Mouse (Mus musculus) erythroblast, adult 5-6 weeks (primary cell): ENCODE results near the gene Serping1. TPM values are rescaled to one million over a fixed set of nuclear protein-coding genes. Genes with fewer than 3 reads are reported as not detected.

ENCODE experiments used
- ATAC-seq: replicated peaks from 2 replicates; pipeline ENCODE4 v1.8.0; 2016; ENCODE audit warnings: moderate number of reproducible peaks, mild to moderate bottlenecking, moderate TSS enrichment, inconsistent platforms; ENCODE audit not compliant: poor library complexity, low FRiP score, severe bottlenecking
- total RNA-seq, 2 experiments: library from RNA; stranded (forward) in 1 of 2; stranded (reverse) in 1 of 2; fragments of 150-400 nt in 1 of 2; fragments of 200-764, 138-1000 nt in 1 of 2; gene quantifications; 2 replicates each; pipeline versions ENCODE4 v1.2.3 to v1.2.4; 2015 to 2017; ENCODE audit warnings: low replicate concordance in 2 of 2

The Serping1 gene
- total RNA-seq, 2 experiments from 2014 or later: 3.1 to 7.3 TPM

- no peak for ATAC-seq
Measured at GRCm38 (mm10) chr2:84721182-84721581, 54.1 kb downstream of the Serping1 start.

GRCm38 (mm10) chr2:84720718-84721117 is 54.5 kb downstream of the Serping1 start:
- ATAC-seq: no peak

- ATAC-seq: no peak
Measured at GRCm38 (mm10) chr2:84717357-84717756, 57.9 kb downstream of the Serping1 start.

- ATAC-seq: peak; percentile 39
Measured at GRCm38 (mm10) chr2:84716423-84717355, 58.6 kb downstream of the Serping1 start.

- peak; percentile 87 for ATAC-seq
Measured at GRCm38 (mm10) chr2:84715562-84716361, 59.5 kb downstream of the Serping1 start.

Other genes with a start within 250 kb of the Serping1 start
- 8.8 and 10.0 TPM in 2 replicates for gene Ctnnd1, start 124.7 kb downstream of the Serping1 start, total RNA-seq (2015; ENCODE audit: low replicate concordance)
- 6.2 and 9.5 TPM in 2 replicates for gene Ctnnd1, start 124.7 kb downstream of the Serping1 start, total RNA-seq (2017; ENCODE audit: low replicate concordance)
- gene Btbd18, start 116.4 kb downstream of the Serping1 start, total RNA-seq (2015; ENCODE audit: low replicate concordance): not detected in 2 replicates
- not detected in 2 replicates for gene Btbd18, start 116.4 kb downstream of the Serping1 start, total RNA-seq (2017; ENCODE audit: low replicate concordance)
- gene Selenoh, start 104.7 kb downstream of the Serping1 start, total RNA-seq (2015; ENCODE audit: low replicate concordance): 42.3 and 58.3 TPM in 2 replicates
- gene Selenoh, start 104.7 kb downstream of the Serping1 start, total RNA-seq (2017; ENCODE audit: low replicate concordance): 23.3 and 23.4 TPM in 2 replicates
- not detected in 2 replicates for gene Gm28635, start 97.4 kb downstream of the Serping1 start, total RNA-seq (2015; ENCODE audit: low replicate concordance)
- gene Gm28635, start 97.4 kb downstream of the Serping1 start, total RNA-seq (2017; ENCODE audit: low replicate concordance): 1.8 TPM in 1 of 2 replicates, not detected in the other
- gene Med19, start 97.0 kb downstream of the Serping1 start, total RNA-seq (2015; ENCODE audit: low replicate concordance): 14.0 and 24.7 TPM in 2 replicates
- gene Med19, start 97.0 kb downstream of the Serping1 start, total RNA-seq (2017; ENCODE audit: low replicate concordance): 12.0 and 18.8 TPM in 2 replicates
- gene Tmx2, start 96.3 kb downstream of the Serping1 start, total RNA-seq (2015; ENCODE audit: low replicate concordance): 17.8 and 29.0 TPM in 2 replicates
- 18.9 and 19.5 TPM in 2 replicates for gene Tmx2, start 96.3 kb downstream of the Serping1 start, total RNA-seq (2017; ENCODE audit: low replicate concordance)
- gene Zdhhc5, start 60.3 kb downstream of the Serping1 start, total RNA-seq (2015; ENCODE audit: low replicate concordance): 28.4 and 29.2 TPM in 2 replicates
- gene Zdhhc5, start 60.3 kb downstream of the Serping1 start, total RNA-seq (2017; ENCODE audit: low replicate concordance): 39.8 and 41.3 TPM in 2 replicates
- gene Clp1, start 48.1 kb downstream of the Serping1 start, total RNA-seq (2015; ENCODE audit: low replicate concordance): 53.6 and 64.6 TPM in 2 replicates
- gene Clp1, start 48.1 kb downstream of the Serping1 start, total RNA-seq (2017; ENCODE audit: low replicate concordance): 46.7 and 70.3 TPM in 2 replicates
- gene Ypel4, start 41.4 kb downstream of the Serping1 start, total RNA-seq (2015; ENCODE audit: low replicate concordance): 1,364 and 1,503 TPM in 2 replicates
- gene Ypel4, start 41.4 kb downstream of the Serping1 start, total RNA-seq (2017; ENCODE audit: low replicate concordance): 1,636 and 1,967 TPM in 2 replicates
- gene Gm19426, start 31.8 kb downstream of the Serping1 start, total RNA-seq (2015; ENCODE audit: low replicate concordance): not detected in 2 replicates
- not detected in 2 replicates for gene Gm19426, start 31.8 kb downstream of the Serping1 start, total RNA-seq (2017; ENCODE audit: low replicate concordance)
- 974 and 1,000 TPM in 2 replicates for gene Ube2l6, start 23.4 kb upstream of the Serping1 start, total RNA-seq (2015; ENCODE audit: low replicate concordance)
- gene Ube2l6, start 23.4 kb upstream of the Serping1 start, total RNA-seq (2017; ENCODE audit: low replicate concordance): 826 and 843 TPM in 2 replicates
- not detected in 2 replicates for gene Smtnl1, start 47.2 kb upstream of the Serping1 start, total RNA-seq (2015; ENCODE audit: low replicate concordance)
- gene Smtnl1, start 47.2 kb upstream of the Serping1 start, total RNA-seq (2017; ENCODE audit: low replicate concordance): 2.0 TPM in 1 of 2 replicates, not detected in the other
- gene Timm10, start 51.6 kb upstream of the Serping1 start, total RNA-seq (2015; ENCODE audit: low replicate concordance): 28.6 and 43.9 TPM in 2 replicates
- gene Timm10, start 51.6 kb upstream of the Serping1 start, total RNA-seq (2017; ENCODE audit: low replicate concordance): 5.2 and 22.2 TPM in 2 replicates
- 756 and 864 TPM in 2 replicates for gene Slc43a1, start 63.4 kb upstream of the Serping1 start, total RNA-seq (2015; ENCODE audit: low replicate concordance)
- gene Slc43a1, start 63.4 kb upstream of the Serping1 start, total RNA-seq (2017; ENCODE audit: low replicate concordance): 516 and 701 TPM in 2 replicates
- not detected in 2 replicates for gene Rtn4rl2, start 111.3 kb upstream of the Serping1 start, total RNA-seq (2015; ENCODE audit: low replicate concordance)
- gene Rtn4rl2, start 111.3 kb upstream of the Serping1 start, total RNA-seq (2017; ENCODE audit: low replicate concordance): not detected in 2 replicates
- gene Slc43a3, start 161.1 kb upstream of the Serping1 start, total RNA-seq (2015; ENCODE audit: low replicate concordance): 207 and 247 TPM in 2 replicates
- 227 and 246 TPM in 2 replicates for gene Slc43a3, start 161.1 kb upstream of the Serping1 start, total RNA-seq (2017; ENCODE audit: low replicate concordance)
- 140 and 215 TPM in 2 replicates for gene Prg2, start 205.0 kb upstream of the Serping1 start, total RNA-seq (2015; ENCODE audit: low replicate concordance)
- gene Prg2, start 205.0 kb upstream of the Serping1 start, total RNA-seq (2017; ENCODE audit: low replicate concordance): 429 and 503 TPM in 2 replicates
- gene Prg3, start 212.8 kb upstream of the Serping1 start, total RNA-seq (2015; ENCODE audit: low replicate concordance): 21.7 and 30.7 TPM in 2 replicates
- 20.4 and 21.9 TPM in 2 replicates for gene Prg3, start 212.8 kb upstream of the Serping1 start, total RNA-seq (2017; ENCODE audit: low replicate concordance)